In the genomic region with DNA sequence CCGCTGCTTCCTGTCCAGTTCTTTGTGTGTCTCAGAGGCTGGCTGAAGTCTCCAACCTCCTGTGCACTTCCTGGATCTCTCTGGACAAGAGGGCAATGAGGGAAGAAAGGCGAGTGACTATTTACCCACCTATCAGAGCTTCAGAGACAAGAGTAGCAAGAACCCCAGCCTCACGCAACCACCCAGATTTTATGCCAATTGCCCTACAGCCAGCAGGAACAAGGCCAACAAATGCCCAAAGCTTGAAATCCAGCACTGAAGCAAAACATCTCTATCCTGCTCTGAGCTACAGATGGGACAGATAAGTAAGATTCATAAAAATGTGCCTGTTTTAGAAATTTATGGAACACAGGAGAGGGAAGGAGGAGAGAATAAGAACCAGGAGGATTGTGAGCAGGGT, we compare ENCODE assay signal across 19 mouse cellular contexts.
DNase-seq lines count a peak whose midpoint lies in the region; ATAC-seq and TF ChIP-seq lines count a peak whose summit lies in the region.
"Had no signal": no experiment of that assay in that cellular context is flagged by ENCODE, and none has a peak within 500 bp of the region (broad histone marks: within the 10 kb centered on the region; RNA-seq: fewer than 3 reads in every experiment).

No protein-coding gene starts in this region.

- H3K4me1 ChIP-seq in hindbrain, postnatal 0 days (ENCODE audit: insufficient read depth, low read length) = 0 out of 2 replicates have a peak, but pooled peaks cover 6% of the 10 kb centered on the region
- peaks cover 27% of the 10 kb centered on the region for H3K4me1 ChIP-seq in hindbrain, embryonic 10.5 days (replicated peaks)
- H3K4me1 ChIP-seq in stomach, postnatal 0 days (replicated peaks; ENCODE audit: control insufficient read depth, insufficient read depth) = no peaks in the 10 kb centered on the region

- no peak overlapping the region for H3K9ac ChIP-seq in hindbrain, postnatal 0 days (replicated peaks; ENCODE audit: low read length)
- H3K9ac ChIP-seq in stomach, postnatal 0 days (ENCODE audit: low read length) = no peak overlapping the region
- H3K9ac ChIP-seq: forebrain, embryonic 12.5 days; hindbrain, embryonic 12.5 days; neural tube, embryonic 13.5 days had no signal

- H3K27ac ChIP-seq in hindbrain, postnatal 0 days = no peak overlapping the region
- no peak overlapping the region for H3K27ac ChIP-seq in hindbrain, embryonic 10.5 days
- H3K27ac ChIP-seq in layer of hippocampus, adult 2 months = peak overlapping the region; percentile 2; the same call in 1 of the 2 replicates
- H3K27ac ChIP-seq in stomach, postnatal 0 days (replicated peaks) = peak overlapping the region; percentile 40; the same call in 1 of the 2 replicates
- H3K27ac ChIP-seq: forebrain, embryonic 12.5 days; hindbrain, embryonic 12.5 days; neural tube, embryonic 13.5 days had no signal

- H3K36me3 ChIP-seq in hindbrain, postnatal 0 days (ENCODE audit: insufficient read depth, low read length) = no peaks in the 10 kb centered on the region
- H3K36me3 ChIP-seq in hindbrain, embryonic 10.5 days = no peaks in the 10 kb centered on the region
- H3K36me3 ChIP-seq in stomach, postnatal 0 days (ENCODE audit: control insufficient read depth, insufficient read depth, low read length) = no peaks in the 10 kb centered on the region
- H3K36me3 ChIP-seq: forebrain, embryonic 12.5 days; hindbrain, embryonic 12.5 days; neural tube, embryonic 13.5 days had no signal

- H3K9me3 ChIP-seq in hindbrain, postnatal 0 days (ENCODE audit: low read length) = no peaks in the 10 kb centered on the region
- no peaks in the 10 kb centered on the region for H3K9me3 ChIP-seq in hindbrain, embryonic 10.5 days
- no peaks in the 10 kb centered on the region for H3K9me3 ChIP-seq in stomach, postnatal 0 days (ENCODE audit: control insufficient read depth, low read length)
- H3K9me3 ChIP-seq: forebrain, embryonic 12.5 days; hindbrain, embryonic 12.5 days; megakaryocyte, embryonic 14.5 days; neural tube, embryonic 13.5 days had no signal

- no peak overlapping the region for H3K4me2 ChIP-seq in hindbrain, postnatal 0 days (ENCODE audit: low read depth, low read length)
- no peak overlapping the region for H3K4me2 ChIP-seq in stomach, postnatal 0 days (replicated peaks; ENCODE audit: low read depth)
- H3K4me2 ChIP-seq: forebrain, embryonic 12.5 days; hindbrain, embryonic 12.5 days; neural tube, embryonic 13.5 days had no signal

- TF ChIP-seq EP300 in stomach, postnatal 0 days (optimal IDR thresholded peaks at IDR 0.05) = no peak

- no peak overlapping the region for H3K4me3 ChIP-seq in hindbrain, postnatal 0 days (ENCODE audit: low read length)
- no peak overlapping the region for H3K4me3 ChIP-seq in hindbrain, embryonic 10.5 days
- no peak overlapping the region for H3K4me3 ChIP-seq in layer of hippocampus, adult 2 months
- no peak overlapping the region for H3K4me3 ChIP-seq in stomach, postnatal 0 days (ENCODE audit: low read depth, low read length)
- H3K4me3 ChIP-seq: forebrain, embryonic 12.5 days; hindbrain, embryonic 12.5 days; megakaryocyte, embryonic 14.5 days; neural tube, embryonic 13.5 days had no signal

- ATAC-seq in hindbrain, postnatal 0 days = no peak
- no peak for ATAC-seq in stomach, postnatal 0 days (ENCODE audit: low FRiP score, low TSS enrichment)
- ATAC-seq: CD4-positive, CD25-positive, alpha-beta regulatory T cell, adult 4 months; inflammation-experienced regulatory T-cells, adult 6 months; lung, postnatal 0 days had no signal

- no peaks in the 10 kb centered on the region for H3K27me3 ChIP-seq in hindbrain, postnatal 0 days (ENCODE audit: insufficient read depth, low read length)
- no peaks in the 10 kb centered on the region for H3K27me3 ChIP-seq in hindbrain, embryonic 10.5 days (ENCODE audit: insufficient read depth, poor library complexity, severe bottlenecking)
- H3K27me3 ChIP-seq in stomach, postnatal 0 days (ENCODE audit: control insufficient read depth, insufficient read depth, low read length) = no peaks in the 10 kb centered on the region
- H3K27me3 ChIP-seq: forebrain, embryonic 12.5 days; hindbrain, embryonic 12.5 days; neural tube, embryonic 13.5 days had no signal

- WGBS in hindbrain, postnatal 0 days = 55% methylated on average over 3 of the region's 3 CpGs
- 76% methylated on average over 3 of the region's 3 CpGs for WGBS in hindbrain, embryonic 10.5 days
- 45% methylated on average over 3 of the region's 3 CpGs for WGBS in stomach, postnatal 0 days

- peak; percentile 46 for DNase-seq in adrenal gland, postnatal 10 days
- DNase-seq in adrenal gland, adult 8-10 months = no peak
- peak; percentile 32 for DNase-seq in hindbrain, postnatal 0 days (ENCODE audit: low spot score)
- no peak for DNase-seq in hindbrain, embryonic 10.5 days (ENCODE audit: low spot score)
- DNase-seq in layer of hippocampus, adult 2 months (ENCODE audit: low spot score in 2 of 2) = no peak
- no peak for DNase-seq in layer of hippocampus, postnatal 10 days (ENCODE audit: low spot score in 2 of 2)
- no peak for DNase-seq in stomach, postnatal 0 days (ENCODE audit: low spot score)
- no peak for DNase-seq in thymus, adult 18-20 months
- DNase-seq: cerebellum, adult 11 months; midbrain, embryonic 14.5 days; right cerebral cortex, adult 18-20 months; thymus, postnatal 14 days had no signal

- TF ChIP-seq CTCF in hindbrain, postnatal 0 days (IDR thresholded peaks at IDR 0.05; ENCODE audit: low read depth) = no peak
- no peak for TF ChIP-seq CTCF in layer of hippocampus, adult 2 months (conservative IDR thresholded peaks at IDR 0.05)
- no peak for TF ChIP-seq CTCF in stomach, postnatal 0 days (IDR thresholded peaks at IDR 0.05; ENCODE audit: low read depth)

Comparison
In these comparisons a context has a peak if more than half of its experiments do, and no peak if none do; other contexts are left out.
1. DNase-seq: peak in adrenal gland, postnatal 10 days (single experiment) and hindbrain, postnatal 0 days (single experiment); none in adrenal gland, adult 8-10 months (single experiment), hindbrain, embryonic 10.5 days (single experiment), layer of hippocampus, adult 2 months (0 of 2), layer of hippocampus, postnatal 10 days (0 of 2), stomach, postnatal 0 days (single experiment) and thymus, adult 18-20 months (0 of 2).
2. H3K27ac ChIP-seq: peak in layer of hippocampus, adult 2 months (single experiment) and stomach, postnatal 0 days (single experiment); none in hindbrain, postnatal 0 days (single experiment) and hindbrain, embryonic 10.5 days (single experiment).